Mouse (Mus musculus) heart, adult 2 months (tissue): ENCODE results near the gene Rnf7.

Experiments
- CTCF ChIP-seq: fragments of 200-600 bp; IDR thresholded peaks from 2 replicates; pipeline ENCODE4 v1.8.1; 2022; ENCODE audit warnings: antibody characterized with exemption, mild to moderate bottlenecking, moderate library complexity
- POLR2A ChIP-seq: fragments of 200-500 bp; IDR thresholded peaks from 2 replicates; pipeline ENCODE4 v1.6.1; 2011; ENCODE audit warnings: mild to moderate bottlenecking, low read depth, low read length, control low read depth; ENCODE audit not compliant: insufficient read depth

DNA sequence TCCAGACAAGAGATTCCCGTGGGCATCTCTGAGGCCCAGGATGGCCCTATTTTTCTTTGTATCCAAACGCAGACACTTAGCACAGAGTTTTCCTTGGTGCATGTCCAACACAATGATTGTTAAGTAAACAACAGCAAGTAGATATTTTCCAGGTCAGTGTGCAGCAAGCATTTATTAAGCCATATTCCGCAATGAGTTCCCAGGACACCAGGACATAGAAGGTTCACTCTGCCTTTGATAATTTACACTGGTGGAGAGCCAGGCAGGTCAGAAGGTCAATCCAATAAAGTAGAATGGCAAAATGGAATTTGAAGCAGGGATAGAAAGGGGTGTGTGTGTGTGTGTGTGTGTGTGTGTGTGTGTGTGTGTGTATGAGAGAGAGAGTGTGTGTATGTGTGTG lies 47.4 kb downstream of the Rnf7 start:
- TF ChIP-seq CTCF (no peak), POLR2A (no peak)
